Mouse (Mus musculus): ENCODE data around the gene Tlk1. TPM values are rescaled to one million over a fixed set of nuclear protein-coding genes. Genes with fewer than 3 reads are reported as not detected.
"Not testable (repeated sequence)": the region's sequence is repeated elsewhere in the genome, so short reads cannot be mapped to it uniquely, and the experiment has no call there.

Tlk1 gene
- polyA plus RNA-seq, 1 experiment from 2014 or later, result 27.0 TPM

- Histone ChIP-seq H3K36me3 (peaks cover 8% of the 10 kb centered on the region; the same call in 1 of the 2 replicates), H3K4me1 (peaks cover 10% of the 10 kb centered on the region; the same call in 1 of the 2 replicates), H3K27me3 (no peaks in the 10 kb centered on the region), H3K9me3 (replicated peaks) (no peaks in the 10 kb centered on the region), H3K9ac (no peak overlapping the region), H3K4me3 (replicated peaks) (no peak overlapping the region), H3K4me2 (no peak overlapping the region), H3K27ac (no peak overlapping the region)
- WGBS, result 72% methylated on average over 3 of the region's 3 CpGs
- ATAC-seq (replicated peaks; ENCODE audit: low FRiP score), result no peak
Observed at GRCm38 (mm10) chr2:70809921-70810320, 15.6 kb downstream of the Tlk1 start.

GRCm38 (mm10) chr2:70808681-70809080 is 16.8 kb downstream of the Tlk1 start:
- Histone ChIP-seq H3K4me3 (replicated peaks) (no peak overlapping the region), H3K36me3 (peaks cover 12% of the 10 kb centered on the region; the same call in 1 of the 2 replicates), H3K9ac (no peak overlapping the region), H3K4me2 (no peak overlapping the region), H3K9me3 (replicated peaks) (no peaks in the 10 kb centered on the region), H3K27ac (no peak overlapping the region), H3K4me1 (peaks cover 10% of the 10 kb centered on the region; the same call in 1 of the 2 replicates), H3K27me3 (no peaks in the 10 kb centered on the region)
- ATAC-seq (replicated peaks; ENCODE audit: low FRiP score), result no peak

GRCm38 (mm10) chr2:70807678-70808077 is 17.9 kb downstream of the Tlk1 start:
- H3K9ac ChIP-seq; ATAC-seq (replicated peaks; ENCODE audit: low FRiP score); H3K27ac ChIP-seq; H3K27me3 ChIP-seq; H3K9me3 ChIP-seq (replicated peaks); H3K4me2 ChIP-seq; H3K4me3 ChIP-seq (replicated peaks): not testable (repeated sequence)
- Histone ChIP-seq H3K4me1 (peaks cover 13% of the 10 kb centered on the region), H3K36me3 (peaks cover 15% of the 10 kb centered on the region)
- 90% methylated on average over 3 of the region's 3 CpGs for WGBS

DNA sequence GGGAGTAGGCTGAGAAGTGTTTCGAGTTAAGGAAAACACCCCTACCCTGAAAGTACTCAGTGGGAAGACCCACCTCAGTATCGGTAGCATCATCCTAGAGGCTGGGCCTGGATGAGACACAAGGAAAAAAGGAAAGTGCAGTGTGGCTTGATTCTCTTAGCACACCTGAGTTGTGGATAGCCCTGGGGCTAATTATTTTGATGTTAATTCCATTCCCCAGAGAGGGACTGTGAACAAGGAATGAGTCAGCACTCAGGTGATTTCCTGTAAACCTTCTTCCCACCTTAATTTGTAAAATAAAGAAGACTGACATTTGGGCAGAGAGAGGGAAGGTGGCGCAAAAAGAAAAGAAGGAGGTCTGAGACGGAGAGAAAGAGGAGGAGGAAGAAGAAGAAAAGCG is 19.5 kb downstream of the Tlk1 start:
- WGBS, result 89% methylated on average over 5 of the region's 5 CpGs

DNA sequence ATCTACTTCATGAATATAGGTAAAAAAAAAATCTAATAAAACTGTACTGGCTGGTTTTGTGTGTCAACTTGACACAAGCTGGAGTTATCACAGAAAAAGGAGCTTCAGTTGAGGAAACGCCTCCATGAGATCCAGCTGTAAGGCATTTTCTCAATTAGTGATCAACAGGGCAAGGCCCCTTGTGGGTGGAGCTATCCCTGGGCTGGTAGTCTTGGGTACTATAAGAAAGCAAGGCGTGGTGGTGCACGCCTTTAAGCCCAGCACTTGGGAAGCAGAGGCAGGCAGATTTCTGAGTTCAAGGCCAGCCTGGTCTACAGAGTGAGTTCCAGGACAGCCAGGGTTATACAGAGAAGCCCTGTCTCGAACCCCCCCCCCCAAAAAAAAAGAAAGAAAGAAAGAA is 21.8 kb downstream of the Tlk1 start:
- not testable (repeated sequence) for ATAC-seq (replicated peaks; ENCODE audit: low FRiP score); H3K27me3 ChIP-seq; H3K9me3 ChIP-seq (replicated peaks); H3K4me3 ChIP-seq (replicated peaks); H3K9ac ChIP-seq; H3K4me2 ChIP-seq; H3K4me1 ChIP-seq; H3K27ac ChIP-seq
- H3K36me3 ChIP-seq, result peaks cover 18% of the 10 kb centered on the region
- 89% methylated on average over 4 of the region's 4 CpGs for WGBS

More for the DNA sequence above, 19.5 kb downstream of the Tlk1 start:
- Histone ChIP-seq H3K4me2 (no peak overlapping the region), H3K9ac (no peak overlapping the region), H3K36me3 (peaks cover 18% of the 10 kb centered on the region), H3K4me3 (replicated peaks) (no peak overlapping the region), H3K9me3 (replicated peaks) (no peaks in the 10 kb centered on the region), H3K4me1 (peaks cover 13% of the 10 kb centered on the region), H3K27ac (no peak overlapping the region), H3K27me3 (no peaks in the 10 kb centered on the region)
- ATAC-seq (replicated peaks; ENCODE audit: low FRiP score), result no peak

DNA sequence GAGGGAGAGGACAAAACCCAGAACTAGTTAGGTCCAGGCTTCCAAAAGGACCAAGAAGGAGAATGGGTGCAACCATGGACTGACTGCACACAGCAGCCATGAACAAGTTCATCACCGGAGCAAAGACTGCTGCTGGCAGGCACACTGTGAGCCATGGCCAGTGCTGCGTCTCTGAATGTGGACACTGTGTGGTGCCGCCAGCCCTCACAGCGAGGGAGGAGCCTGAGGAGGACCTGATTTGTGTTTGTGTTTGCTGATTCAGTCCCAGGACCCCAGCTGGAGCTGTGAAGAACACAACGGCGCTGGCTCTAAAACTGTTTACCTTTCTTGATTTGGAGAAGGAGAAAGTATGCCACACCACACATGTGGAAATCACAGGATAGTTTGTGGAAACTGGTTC is 22.9 kb downstream of the Tlk1 start:
- 54% methylated on average over 6 of the region's 6 CpGs for WGBS

GRCm38 (mm10) chr2:70801543-70801942 is 24.0 kb downstream of the Tlk1 start:
- peaks cover 18% of the 10 kb centered on the region for H3K36me3 ChIP-seq
- peaks cover 6% of the 10 kb centered on the region; the same call in 1 of the 2 replicates for H3K4me1 ChIP-seq
- ATAC-seq (replicated peaks; ENCODE audit: low FRiP score), result no peak
- no peaks in the 10 kb centered on the region for H3K27me3 ChIP-seq
- no peak overlapping the region for H3K4me2 ChIP-seq
- no peaks in the 10 kb centered on the region for H3K9me3 ChIP-seq (replicated peaks)
- H3K9ac ChIP-seq, result no peak overlapping the region
- no peak overlapping the region for H3K4me3 ChIP-seq (replicated peaks)
- H3K27ac ChIP-seq, result no peak overlapping the region

More for the DNA sequence above, 22.9 kb downstream of the Tlk1 start:
- Histone ChIP-seq H3K4me3 (replicated peaks) (no peak overlapping the region), H3K4me2 (no peak overlapping the region), H3K27ac (no peak overlapping the region), H3K9me3 (replicated peaks) (no peaks in the 10 kb centered on the region), H3K9ac (no peak overlapping the region), H3K4me1 (peaks cover 6% of the 10 kb centered on the region; the same call in 1 of the 2 replicates), H3K27me3 (no peaks in the 10 kb centered on the region), H3K36me3 (peaks cover 18% of the 10 kb centered on the region)
- no peak for ATAC-seq (replicated peaks; ENCODE audit: low FRiP score)

GRCm38 (mm10) chr2:70800396-70800795 is 25.1 kb downstream of the Tlk1 start:
- ATAC-seq (replicated peaks; ENCODE audit: low FRiP score), result no peak
- WGBS, result 76% methylated on average over 1 of the region's 1 CpGs
- peaks cover 12% of the 10 kb centered on the region for H3K36me3 ChIP-seq

GRCm38 (mm10) chr2:70793276-70793675 is 32.3 kb downstream of the Tlk1 start:
- no peak overlapping the region for H3K4me2 ChIP-seq
- H3K4me1 ChIP-seq, result no peaks in the 10 kb centered on the region
- H3K27me3 ChIP-seq, result no peaks in the 10 kb centered on the region
- H3K4me3 ChIP-seq (replicated peaks), result no peak overlapping the region
- peaks cover 12% of the 10 kb centered on the region for H3K36me3 ChIP-seq
- WGBS, result 83% methylated on average over 4 of the region's 4 CpGs
- no peak overlapping the region for H3K9ac ChIP-seq
- H3K27ac ChIP-seq, result no peak overlapping the region
- no peak for ATAC-seq (replicated peaks; ENCODE audit: low FRiP score)
- H3K9me3 ChIP-seq (replicated peaks), result no peaks in the 10 kb centered on the region

More at GRCm38 (mm10) chr2:70800396-70800795, 25.1 kb downstream of the Tlk1 start:
- Histone ChIP-seq H3K9me3 (replicated peaks) (no peaks in the 10 kb centered on the region), H3K4me3 (replicated peaks) (no peak overlapping the region), H3K9ac (no peak overlapping the region), H3K27me3 (no peaks in the 10 kb centered on the region), H3K4me1 (peaks cover 6% of the 10 kb centered on the region; the same call in 1 of the 2 replicates), H3K4me2 (no peak overlapping the region), H3K27ac (no peak overlapping the region)

DNA sequence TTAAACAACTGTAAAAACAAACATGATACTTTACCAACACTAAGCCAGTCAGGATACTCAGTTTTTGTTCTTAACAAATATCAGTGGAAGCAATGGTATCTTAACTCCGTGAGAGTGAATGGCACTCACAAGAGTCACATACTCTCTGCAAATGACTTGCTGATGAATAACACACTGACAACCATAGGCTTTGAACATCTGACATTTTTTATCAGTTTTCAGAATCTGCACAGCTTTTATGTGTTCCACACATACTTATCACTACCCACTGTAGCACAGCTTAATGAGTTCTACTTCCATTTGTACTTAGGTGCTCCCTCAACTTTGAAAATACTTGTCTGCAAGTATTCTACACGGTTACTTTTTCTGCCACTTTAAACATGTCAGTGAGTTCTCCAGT is 35.3 kb downstream of the Tlk1 start:
- H3K4me3 ChIP-seq (replicated peaks), result no peak overlapping the region
- ATAC-seq (replicated peaks; ENCODE audit: low FRiP score), result no peak
- H3K4me1 ChIP-seq, result no peaks in the 10 kb centered on the region
- WGBS, result 81% methylated on average over 2 of the region's 2 CpGs
- no peak overlapping the region for H3K27ac ChIP-seq
- peaks cover 12% of the 10 kb centered on the region for H3K36me3 ChIP-seq
- no peaks in the 10 kb centered on the region for H3K27me3 ChIP-seq
- no peak overlapping the region for H3K4me2 ChIP-seq
- H3K9me3 ChIP-seq (replicated peaks), result no peaks in the 10 kb centered on the region
- no peak overlapping the region for H3K9ac ChIP-seq

GRCm38 (mm10) chr2:70789331-70789730 is 36.2 kb downstream of the Tlk1 start:
- 0 out of 2 replicates have a peak, but pooled peaks cover 4% of the 10 kb centered on the region for H3K36me3 ChIP-seq
- H3K4me2 ChIP-seq, result no peak overlapping the region
- ATAC-seq (replicated peaks; ENCODE audit: low FRiP score), result no peak
- no peak overlapping the region for H3K27ac ChIP-seq
- no peaks in the 10 kb centered on the region for H3K9me3 ChIP-seq (replicated peaks)
- no peak overlapping the region for H3K4me3 ChIP-seq (replicated peaks)
- H3K9ac ChIP-seq, result no peak overlapping the region
- H3K27me3 ChIP-seq, result no peaks in the 10 kb centered on the region
- no peaks in the 10 kb centered on the region for H3K4me1 ChIP-seq
- 87% methylated on average over 3 of the region's 3 CpGs for WGBS

DNA sequence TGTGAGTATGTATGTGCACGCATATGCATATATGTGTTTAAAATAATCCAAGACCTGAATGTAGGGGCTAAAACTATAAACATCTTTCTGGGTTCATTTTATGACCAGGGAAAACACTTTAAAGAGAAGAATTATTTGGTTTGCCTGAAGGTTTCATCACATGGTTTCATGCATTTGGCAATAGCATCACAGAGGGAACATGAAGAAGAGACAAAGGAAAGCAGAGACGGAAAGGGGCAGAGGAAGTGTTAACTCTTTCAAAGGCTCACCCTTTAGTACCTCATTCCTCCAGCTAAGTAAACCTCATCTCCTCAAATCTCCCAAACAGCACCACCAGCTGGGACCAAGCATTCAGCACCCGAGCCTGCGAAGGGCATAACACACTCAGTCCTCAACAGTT is 41.1 kb downstream of the Tlk1 start:
- Histone ChIP-seq H3K36me3 (no peaks in the 10 kb centered on the region), H3K4me3 (replicated peaks) (no peak overlapping the region), H3K9me3 (replicated peaks) (no peaks in the 10 kb centered on the region), H3K27me3 (no peaks in the 10 kb centered on the region), H3K4me1 (no peaks in the 10 kb centered on the region), H3K4me2 (no peak overlapping the region), H3K9ac (no peak overlapping the region), H3K27ac (no peak overlapping the region)
- ATAC-seq (replicated peaks; ENCODE audit: low FRiP score), result no peak
- 81% methylated on average over 4 of the region's 4 CpGs for WGBS

DNA sequence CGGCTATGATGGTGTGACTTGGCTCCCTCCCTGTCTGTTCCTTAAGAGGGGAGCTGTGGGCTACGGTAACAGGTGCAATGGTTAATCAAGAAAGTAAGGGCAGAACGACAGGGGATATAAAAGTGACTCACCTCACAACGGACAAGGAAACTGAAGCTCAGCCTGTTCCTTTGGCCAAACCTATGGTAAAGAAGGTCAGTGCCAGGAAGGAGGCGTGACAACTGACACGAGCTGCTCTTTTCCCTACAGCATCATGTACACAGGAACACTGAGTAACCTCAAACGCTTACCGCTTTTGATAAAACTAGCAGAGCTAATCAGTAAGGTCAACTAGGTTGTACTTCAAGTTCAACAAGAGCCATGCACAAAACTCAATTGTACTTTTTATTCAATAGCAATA is 42.0 kb downstream of the Tlk1 start:
- 75% methylated on average over 8 of the region's 8 CpGs for WGBS
- Histone ChIP-seq H3K9ac (no peak overlapping the region), H3K4me2 (no peak overlapping the region), H3K9me3 (replicated peaks) (no peaks in the 10 kb centered on the region), H3K4me1 (no peaks in the 10 kb centered on the region), H3K27me3 (no peaks in the 10 kb centered on the region), H3K36me3 (peaks cover under 1% of the 10 kb centered on the region; the same call in 1 of the 2 replicates), H3K27ac (no peak overlapping the region), H3K4me3 (replicated peaks) (no peak overlapping the region)
- no peak for ATAC-seq (replicated peaks; ENCODE audit: low FRiP score)
